Mouse (Mus musculus): ENCODE results near the gene Eef2k. TPM values are rescaled to one million over a fixed set of nuclear protein-coding genes. Genes with fewer than 3 reads are reported as not detected.

Gene Eef2k
- total and polyA plus RNA-seq, 2 experiments from 2014 or later, result 31.1 to 42.0 TPM

DNA sequence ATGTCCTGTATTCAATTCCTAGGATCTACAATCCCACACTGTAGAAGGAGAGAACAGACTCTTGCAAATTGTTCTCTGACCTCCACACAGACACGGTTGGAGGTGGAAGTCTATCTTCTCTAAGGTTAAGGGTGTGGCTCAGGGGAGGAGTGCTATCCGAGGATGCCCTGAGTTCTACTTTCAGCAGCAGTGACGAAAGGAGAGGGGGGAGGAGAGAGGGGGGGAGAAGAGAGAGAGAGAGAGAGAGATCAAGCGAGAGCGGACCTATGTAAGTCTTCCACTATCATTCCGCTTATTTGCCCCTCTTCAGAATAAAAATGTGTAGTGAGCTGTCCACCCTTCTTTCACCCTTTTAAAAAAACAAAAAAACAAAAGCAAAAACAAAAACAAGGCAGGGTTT is 8.2 kb upstream of the Eef2k start:
- ATAC-seq (ENCODE audit: low FRiP score) (no peak), DNase-seq (ENCODE audit: low spot score) (no peak)
- WGBS, result 40% methylated on average over 6 of the region's 6 CpGs
- peak overlapping the region; percentile 53 for H3K4me3 ChIP-seq (ENCODE audit: low read depth, low read length)
- no peaks in the 10 kb centered on the region for H3K27me3 ChIP-seq (ENCODE audit: insufficient read depth, low read length)
- H3K4me1 ChIP-seq (ENCODE audit: insufficient read depth, low read length), result peaks cover 9% of the 10 kb centered on the region
- no peak for TF ChIP-seq CTCF (IDR thresholded peaks at IDR 0.05)
- peak overlapping the region; percentile 54 for H3K4me2 ChIP-seq (ENCODE audit: low read depth, low read length, poor library complexity, severe bottlenecking)
- no peaks in the 10 kb centered on the region for H3K36me3 ChIP-seq (ENCODE audit: insufficient read depth, low read length)
- peak overlapping the region; percentile 76 for H3K27ac ChIP-seq (ENCODE audit: low read depth, low read length)
- peak overlapping the region; percentile 44; the same call in 1 of the 2 replicates for H3K9ac ChIP-seq (replicated peaks; ENCODE audit: low read length, poor library complexity, severe bottlenecking)
- H3K9me3 ChIP-seq (ENCODE audit: low read length), result no peaks in the 10 kb centered on the region

DNA sequence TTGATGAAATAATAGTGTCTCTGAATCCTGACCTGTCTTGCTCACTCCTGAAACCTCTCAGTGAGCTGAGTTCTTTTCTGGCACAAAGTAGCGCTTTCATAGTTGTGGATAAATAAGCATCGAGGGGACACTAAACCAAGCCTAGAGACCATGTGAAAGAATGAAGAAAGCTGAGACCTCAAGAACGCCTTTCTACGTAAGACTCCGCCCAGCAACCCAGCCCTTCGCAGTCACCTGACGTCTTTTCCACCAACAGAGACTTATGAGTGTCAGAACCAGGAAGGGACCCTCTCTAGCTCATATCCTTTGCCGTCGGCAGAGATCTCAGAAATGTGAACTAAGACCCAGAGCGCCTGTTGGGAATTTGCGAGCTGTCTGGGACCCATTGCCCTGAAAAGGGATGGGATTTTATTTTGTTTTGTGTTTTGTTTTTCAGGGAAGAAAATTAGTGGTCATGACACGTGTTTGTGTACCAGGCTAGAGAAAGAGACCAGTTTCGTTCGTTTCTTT is 7.7 kb upstream of the Eef2k start:
- ATAC-seq (ENCODE audit: low FRiP score) (peak; percentile 82), DNase-seq (ENCODE audit: low spot score) (peak; percentile 92)
- Histone ChIP-seq H3K4me2 (ENCODE audit: low read depth, low read length, poor library complexity, severe bottlenecking) (peak overlapping the region; percentile 54), H3K9me3 (ENCODE audit: low read length) (no peaks in the 10 kb centered on the region), H3K4me1 (ENCODE audit: insufficient read depth, low read length) (peaks cover 8% of the 10 kb centered on the region), H3K27ac (ENCODE audit: low read depth, low read length) (peak overlapping the region; percentile 76), H3K36me3 (ENCODE audit: insufficient read depth, low read length) (no peaks in the 10 kb centered on the region), H3K27me3 (ENCODE audit: insufficient read depth, low read length) (no peaks in the 10 kb centered on the region), H3K9ac (replicated peaks; ENCODE audit: low read length, poor library complexity, severe bottlenecking) (peak overlapping the region; percentile 44), H3K4me3 (ENCODE audit: low read depth, low read length) (peak overlapping the region; percentile 53)
- no peak for TF ChIP-seq CTCF (IDR thresholded peaks at IDR 0.05)
- 7% methylated on average over 14 of the region's 14 CpGs for WGBS

DNA sequence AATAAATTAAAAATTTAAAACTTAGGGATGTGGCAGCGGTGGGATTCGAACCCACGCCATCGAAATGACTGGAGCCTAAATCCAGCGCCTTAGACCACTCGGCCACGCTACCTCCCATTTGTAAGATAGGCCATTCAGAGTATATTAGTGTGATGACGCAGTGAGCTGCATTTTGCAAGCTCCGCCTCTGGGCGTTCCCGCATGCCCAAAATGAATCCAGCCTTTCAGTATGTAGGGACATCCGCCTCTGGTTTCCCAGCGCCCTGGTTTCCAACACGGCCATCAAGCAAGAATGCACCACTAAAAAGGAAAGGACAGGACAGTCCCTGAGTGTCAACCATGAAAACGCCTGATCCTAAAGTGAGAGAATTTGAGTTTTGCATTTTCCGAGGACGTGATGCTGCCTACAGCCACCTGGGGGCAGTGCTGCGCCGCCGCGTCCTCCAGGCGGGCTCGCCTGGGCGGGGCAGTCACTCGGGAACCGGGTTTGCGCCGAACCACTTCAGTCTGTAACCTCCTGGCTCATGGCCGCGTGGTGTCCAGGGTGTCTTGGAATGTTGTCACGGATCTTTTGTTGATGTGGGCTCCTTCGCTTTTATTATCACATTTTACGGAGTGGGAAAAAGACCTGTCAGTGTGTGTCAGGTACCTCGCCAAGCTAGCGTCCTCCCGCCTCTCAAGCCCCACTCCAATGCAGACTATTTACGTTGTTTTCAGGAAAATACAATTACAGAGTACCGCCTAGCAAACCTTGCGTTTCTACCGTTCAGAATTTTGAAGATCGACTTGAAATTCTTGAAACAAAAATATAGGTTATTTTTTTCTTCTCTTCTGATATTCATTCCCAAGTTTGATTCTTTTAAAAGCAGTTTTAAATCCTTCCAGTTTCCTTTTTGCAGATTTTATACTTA is 6.9 kb upstream of the Eef2k start:
- peak; percentile 95 for DNase-seq (ENCODE audit: low spot score)
- under 1% methylated on average over 41 of the region's 41 CpGs for WGBS
- TF ChIP-seq CTCF (IDR thresholded peaks at IDR 0.05), result peak; percentile 97
- Histone ChIP-seq H3K27me3 (ENCODE audit: insufficient read depth, low read length) (no peaks in the 10 kb centered on the region), H3K4me2 (ENCODE audit: low read depth, low read length, poor library complexity, severe bottlenecking) (peak overlapping the region; percentile 54), H3K9ac (replicated peaks; ENCODE audit: low read length, poor library complexity, severe bottlenecking) (peak overlapping the region; percentile 44), H3K4me1 (ENCODE audit: insufficient read depth, low read length) (peaks cover 3% of the 10 kb centered on the region; the same call in 1 of the 2 replicates), H3K4me3 (ENCODE audit: low read depth, low read length) (peak overlapping the region; percentile 53), H3K9me3 (ENCODE audit: low read length) (no peaks in the 10 kb centered on the region), H3K36me3 (ENCODE audit: insufficient read depth, low read length) (no peaks in the 10 kb centered on the region), H3K27ac (ENCODE audit: low read depth, low read length) (peak overlapping the region; percentile 76)
- ATAC-seq (ENCODE audit: low FRiP score), result peak; percentile 92

DNA sequence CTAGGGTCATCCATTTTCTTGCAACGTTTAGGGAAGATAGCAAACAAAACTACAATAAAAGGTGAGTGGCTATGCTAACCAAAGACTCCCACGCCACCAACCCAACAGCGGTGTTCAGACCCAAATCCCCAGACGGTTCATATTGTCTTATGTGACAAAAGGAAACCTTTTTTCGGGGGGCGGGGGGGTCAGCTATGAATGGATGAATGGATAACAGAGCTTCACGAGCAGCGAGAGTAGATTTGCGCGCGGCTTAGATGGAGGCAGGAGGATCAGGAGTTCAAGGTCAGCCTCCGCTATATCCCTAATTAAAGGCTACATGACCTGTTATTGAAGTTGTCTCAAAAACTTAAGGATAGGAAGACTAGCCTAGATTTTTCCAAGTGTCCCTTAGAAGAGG is 6.3 kb upstream of the Eef2k start:
- H3K9me3 ChIP-seq (ENCODE audit: low read length), result no peaks in the 10 kb centered on the region
- no peaks in the 10 kb centered on the region for H3K27me3 ChIP-seq (ENCODE audit: insufficient read depth, low read length)
- peaks cover 3% of the 10 kb centered on the region; the same call in 1 of the 2 replicates for H3K4me1 ChIP-seq (ENCODE audit: insufficient read depth, low read length)
- H3K4me2 ChIP-seq (ENCODE audit: low read depth, low read length, poor library complexity, severe bottlenecking), result peak overlapping the region; percentile 53
- peak overlapping the region; percentile 53 for H3K4me3 ChIP-seq (ENCODE audit: low read depth, low read length)
- no peak for TF ChIP-seq CTCF (IDR thresholded peaks at IDR 0.05)
- peak overlapping the region; percentile 44 for H3K9ac ChIP-seq (replicated peaks; ENCODE audit: low read length, poor library complexity, severe bottlenecking)
- peak; percentile 61 for DNase-seq (ENCODE audit: low spot score)
- ATAC-seq (ENCODE audit: low FRiP score), result peak; percentile 6; the same call in 1 of the 2 replicates
- WGBS, result 5% methylated on average over 12 of the region's 12 CpGs
- peak overlapping the region; percentile 76 for H3K27ac ChIP-seq (ENCODE audit: low read depth, low read length)
- no peaks in the 10 kb centered on the region for H3K36me3 ChIP-seq (ENCODE audit: insufficient read depth, low read length)

DNA sequence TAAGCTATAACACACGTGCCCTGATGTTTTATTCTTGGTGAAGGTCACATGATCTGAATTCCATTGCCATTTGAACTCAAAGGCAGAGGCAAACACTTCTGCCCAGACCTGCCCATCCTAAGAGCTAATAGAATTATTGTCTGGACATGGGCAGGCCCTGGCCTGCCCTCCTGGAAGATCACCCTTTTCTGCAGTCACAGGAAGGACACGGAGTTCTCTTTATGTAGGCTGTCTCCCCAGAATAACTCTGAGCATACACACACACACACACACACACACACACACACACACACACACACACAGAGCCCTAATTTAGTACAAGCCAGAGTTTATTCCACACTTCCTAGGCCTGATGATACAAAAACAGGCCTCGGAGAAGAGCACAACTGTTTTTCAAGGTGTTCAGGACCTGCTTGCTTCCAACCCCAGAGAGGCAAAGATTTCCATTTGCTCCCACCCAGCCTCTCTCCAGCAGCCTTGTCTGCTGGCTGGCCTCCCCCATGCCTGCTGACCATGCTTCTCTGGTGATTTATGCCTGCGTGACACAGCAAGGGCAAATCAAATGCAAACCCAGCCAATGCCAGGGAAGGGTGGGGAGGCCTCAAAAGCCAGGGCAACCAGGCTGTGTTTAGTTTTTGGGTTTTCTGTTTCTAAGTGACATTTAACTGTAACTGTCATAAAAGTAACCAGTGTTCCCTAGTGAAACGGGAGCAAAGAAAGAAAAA is 4.0 kb upstream of the Eef2k start:
- Histone ChIP-seq H3K36me3 (ENCODE audit: insufficient read depth, low read length) (no peaks in the 10 kb centered on the region), H3K4me3 (ENCODE audit: low read depth, low read length) (no peak overlapping the region), H3K4me2 (ENCODE audit: low read depth, low read length, poor library complexity, severe bottlenecking) (no peak overlapping the region), H3K27ac (ENCODE audit: low read depth, low read length) (no peak overlapping the region), H3K4me1 (ENCODE audit: insufficient read depth, low read length) (peaks cover 3% of the 10 kb centered on the region; the same call in 1 of the 2 replicates), H3K9me3 (ENCODE audit: low read length) (no peaks in the 10 kb centered on the region), H3K9ac (replicated peaks; ENCODE audit: low read length, poor library complexity, severe bottlenecking) (no peak overlapping the region), H3K27me3 (ENCODE audit: insufficient read depth, low read length) (no peaks in the 10 kb centered on the region)
- 75% methylated on average over 5 of the region's 5 CpGs for WGBS
- no peak for DNase-seq (ENCODE audit: low spot score)
- no peak for ATAC-seq (ENCODE audit: low FRiP score)
- TF ChIP-seq CTCF (IDR thresholded peaks at IDR 0.05), result no peak
